Mouse (Mus musculus): ENCODE results near the gene Patj. TPM values are rescaled to one million over a fixed set of nuclear protein-coding genes. Genes with fewer than 3 reads are reported as not detected.
"Not testable (repeated sequence)": the region's sequence is repeated elsewhere in the genome, so short reads cannot be mapped to it uniquely, and the experiment has no call there.

Patj gene
- polyA plus RNA-seq, 1 experiment from 2014 or later: 33.2 TPM

DNA sequence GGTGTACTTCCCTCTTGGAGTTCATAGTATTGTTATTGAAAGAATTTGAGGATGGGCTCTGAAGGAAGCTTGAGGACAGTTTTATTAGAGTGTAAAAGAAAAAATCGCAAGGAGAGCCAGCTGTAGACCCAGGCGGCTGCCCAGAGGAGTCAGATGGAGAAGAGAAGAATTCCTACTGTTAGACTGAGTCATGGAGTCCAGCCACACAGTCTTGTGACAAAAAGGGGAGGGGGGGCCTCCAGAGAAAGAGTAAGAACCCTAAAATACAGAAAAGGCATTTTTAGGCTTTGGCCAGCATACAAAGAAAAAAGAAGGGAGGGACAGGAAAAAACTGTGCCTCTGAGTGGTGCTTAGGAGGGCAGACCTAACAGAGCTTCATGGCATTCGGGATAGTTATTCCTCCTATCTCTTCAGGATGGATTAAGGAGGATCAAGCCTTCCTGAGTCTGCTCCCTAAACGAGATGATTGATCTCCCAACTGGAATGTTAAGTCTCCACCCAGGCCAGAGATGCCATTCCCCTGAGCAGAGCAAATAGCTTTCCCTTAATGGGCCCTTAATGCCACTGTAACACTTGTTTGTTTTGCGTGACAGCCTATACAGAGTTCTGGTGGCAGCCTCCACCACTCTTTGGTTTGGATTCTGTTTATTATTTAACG is 5.5 kb downstream of the Patj start:
- Histone ChIP-seq H3K27me3 (ENCODE audit: control insufficient read depth, insufficient read depth, low read length) (no peaks in the 10 kb centered on the region), H3K4me1 (ENCODE audit: control insufficient read depth, insufficient read depth, low read length) (peaks cover 19% of the 10 kb centered on the region), H3K9ac (ENCODE audit: low read depth, low read length) (no peak overlapping the region), H3K4me2 (replicated peaks; ENCODE audit: low read depth, low read length) (no peak overlapping the region), H3K9me3 (ENCODE audit: control insufficient read depth, low read length) (no peaks in the 10 kb centered on the region), H3K36me3 (ENCODE audit: control insufficient read depth, insufficient read depth, low read length) (no peaks in the 10 kb centered on the region), H3K27ac (ENCODE audit: low read depth, low read length) (0 out of 2 replicates have a peak overlapping the region, but pooled peaks have one; percentile 37), H3K4me3 (ENCODE audit: low read length) (no peak overlapping the region)
- WGBS: 26% methylated on average over 6 of the region's 6 CpGs
- ATAC-seq (ENCODE audit: low FRiP score, low TSS enrichment): peak; percentile 45

DNA sequence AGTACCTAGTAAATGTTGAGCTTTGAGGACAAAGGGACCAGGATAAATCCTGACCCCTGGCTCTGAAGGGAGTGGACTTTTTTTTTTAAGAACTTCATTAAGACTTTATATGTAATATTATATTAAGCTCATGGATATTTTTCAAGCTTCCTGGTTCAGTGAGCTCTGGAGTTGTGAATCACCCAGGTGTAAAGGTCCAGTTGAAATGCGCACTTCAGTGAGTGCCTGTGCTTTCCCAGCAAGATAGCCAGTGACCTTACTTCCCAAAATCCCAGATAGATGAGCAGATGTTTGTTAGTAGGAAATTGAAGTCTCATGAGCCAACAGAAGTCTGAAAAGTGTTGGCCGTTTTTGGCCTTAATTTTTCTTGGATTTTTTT is 6.0 kb downstream of the Patj start:
- H3K4me2 ChIP-seq (replicated peaks; ENCODE audit: low read depth, low read length): no peak overlapping the region
- H3K4me1 ChIP-seq (ENCODE audit: control insufficient read depth, insufficient read depth, low read length): peaks cover 19% of the 10 kb centered on the region
- H3K9me3 ChIP-seq (ENCODE audit: control insufficient read depth, low read length): no peaks in the 10 kb centered on the region
- WGBS: 60% methylated on average over 2 of the region's 2 CpGs
- H3K4me3 ChIP-seq (ENCODE audit: low read length): no peak overlapping the region
- no peaks in the 10 kb centered on the region for H3K36me3 ChIP-seq (ENCODE audit: control insufficient read depth, insufficient read depth, low read length)
- H3K27ac ChIP-seq (ENCODE audit: low read depth, low read length): no peak overlapping the region
- no peaks in the 10 kb centered on the region for H3K27me3 ChIP-seq (ENCODE audit: control insufficient read depth, insufficient read depth, low read length)
- H3K9ac ChIP-seq (ENCODE audit: low read depth, low read length): no peak overlapping the region
- ATAC-seq (ENCODE audit: low FRiP score, low TSS enrichment): no peak

DNA sequence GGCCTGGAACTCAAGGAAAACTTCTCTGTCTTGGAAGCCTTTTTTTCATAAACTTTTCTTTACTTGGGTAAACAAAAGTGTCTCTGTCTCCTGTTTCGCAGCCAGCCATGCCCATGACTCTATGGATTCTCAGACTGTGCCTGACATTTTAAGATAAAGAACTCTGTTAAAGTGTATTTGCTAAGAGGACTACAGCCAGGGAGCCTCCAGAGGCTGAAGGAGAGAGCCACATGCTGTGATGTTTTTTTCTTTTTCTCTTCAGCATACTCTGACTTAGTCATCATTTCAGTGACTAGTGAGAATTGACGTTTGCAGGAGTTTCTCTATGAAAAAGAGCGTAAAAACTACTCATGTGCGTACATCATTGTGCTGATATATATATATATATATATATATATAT is 7.9 kb downstream of the Patj start:
- Histone ChIP-seq H3K27ac (ENCODE audit: low read depth, low read length) (no peak overlapping the region), H3K9ac (ENCODE audit: low read depth, low read length) (no peak overlapping the region), H3K36me3 (ENCODE audit: control insufficient read depth, insufficient read depth, low read length) (no peaks in the 10 kb centered on the region; the same call in 1 of the 2 replicates), H3K4me2 (replicated peaks; ENCODE audit: low read depth, low read length) (no peak overlapping the region), H3K4me1 (ENCODE audit: control insufficient read depth, insufficient read depth, low read length) (peaks cover 19% of the 10 kb centered on the region), H3K9me3 (ENCODE audit: control insufficient read depth, low read length) (no peaks in the 10 kb centered on the region), H3K4me3 (ENCODE audit: low read length) (no peak overlapping the region), H3K27me3 (ENCODE audit: control insufficient read depth, insufficient read depth, low read length) (no peaks in the 10 kb centered on the region)
- WGBS: 81% methylated on average over 4 of the region's 4 CpGs
- no peak for ATAC-seq (ENCODE audit: low FRiP score, low TSS enrichment)

DNA sequence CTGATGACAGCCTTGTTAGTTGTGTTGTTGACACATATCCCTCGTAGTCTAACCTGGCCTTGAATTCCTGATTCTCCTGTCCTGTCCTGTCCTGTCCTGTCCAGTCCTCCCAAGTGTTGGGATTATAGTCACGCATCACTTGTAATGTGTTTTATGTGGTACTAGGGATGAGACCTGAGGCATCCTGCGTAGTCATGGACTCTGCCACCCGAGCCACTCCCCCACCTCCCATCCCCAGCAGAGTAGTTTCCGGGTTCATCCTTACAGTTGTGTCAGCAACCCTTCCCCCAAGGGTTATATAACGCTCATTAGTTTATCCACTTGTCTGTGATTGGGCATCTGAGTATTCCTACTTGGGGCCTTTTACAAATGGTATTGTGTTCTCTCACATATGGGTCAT is 8.8 kb downstream of the Patj start:
- no peak overlapping the region for H3K4me2 ChIP-seq (replicated peaks; ENCODE audit: low read depth, low read length)
- no peak overlapping the region for H3K4me3 ChIP-seq (ENCODE audit: low read length)
- ATAC-seq (ENCODE audit: low FRiP score, low TSS enrichment): peak; percentile 62; the same call in 1 of the 2 replicates
- no peaks in the 10 kb centered on the region for H3K27me3 ChIP-seq (ENCODE audit: control insufficient read depth, insufficient read depth, low read length)
- H3K36me3 ChIP-seq (ENCODE audit: control insufficient read depth, insufficient read depth, low read length): peaks cover 1% of the 10 kb centered on the region; the same call in 1 of the 2 replicates
- no peak overlapping the region for H3K27ac ChIP-seq (ENCODE audit: low read depth, low read length)
- no peaks in the 10 kb centered on the region for H3K9me3 ChIP-seq (ENCODE audit: control insufficient read depth, low read length)
- 72% methylated on average over 6 of the region's 6 CpGs for WGBS
- peaks cover 19% of the 10 kb centered on the region for H3K4me1 ChIP-seq (ENCODE audit: control insufficient read depth, insufficient read depth, low read length)
- H3K9ac ChIP-seq (ENCODE audit: low read depth, low read length): no peak overlapping the region

DNA sequence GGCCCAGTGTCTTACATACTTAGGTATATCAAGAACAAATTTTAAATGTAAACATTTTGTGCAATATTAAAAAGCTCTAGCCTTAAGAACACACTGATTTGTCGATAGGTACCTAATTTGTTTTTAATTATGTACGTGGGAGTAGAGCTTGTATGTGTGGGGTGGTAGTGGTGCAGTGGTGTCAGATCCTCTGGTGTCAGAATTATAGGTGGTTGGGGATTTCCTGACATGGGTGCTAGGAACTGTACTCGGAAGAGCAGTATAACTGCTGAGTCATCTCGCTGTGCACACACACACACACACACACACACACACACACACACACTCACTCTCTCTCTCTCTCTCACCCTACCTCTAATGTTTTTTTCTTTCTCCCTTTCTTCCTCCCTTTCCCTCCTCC is 12.9 kb downstream of the Patj start:
- WGBS: 89% methylated on average over 4 of the region's 4 CpGs
- no peak for ATAC-seq (ENCODE audit: low FRiP score, low TSS enrichment)
- H3K36me3 ChIP-seq (ENCODE audit: control insufficient read depth, insufficient read depth, low read length): peaks cover 10% of the 10 kb centered on the region; the same call in 1 of the 2 replicates
- no peak overlapping the region for H3K4me2 ChIP-seq (replicated peaks; ENCODE audit: low read depth, low read length)
- H3K9me3 ChIP-seq (ENCODE audit: control insufficient read depth, low read length): no peaks in the 10 kb centered on the region
- no peak overlapping the region for H3K27ac ChIP-seq (ENCODE audit: low read depth, low read length)
- H3K9ac ChIP-seq (ENCODE audit: low read depth, low read length): no peak overlapping the region
- H3K27me3 ChIP-seq (ENCODE audit: control insufficient read depth, insufficient read depth, low read length): no peaks in the 10 kb centered on the region
- H3K4me1 ChIP-seq (ENCODE audit: control insufficient read depth, insufficient read depth, low read length): peaks cover 6% of the 10 kb centered on the region; the same call in 1 of the 2 replicates
- no peak overlapping the region for H3K4me3 ChIP-seq (ENCODE audit: low read length)

DNA sequence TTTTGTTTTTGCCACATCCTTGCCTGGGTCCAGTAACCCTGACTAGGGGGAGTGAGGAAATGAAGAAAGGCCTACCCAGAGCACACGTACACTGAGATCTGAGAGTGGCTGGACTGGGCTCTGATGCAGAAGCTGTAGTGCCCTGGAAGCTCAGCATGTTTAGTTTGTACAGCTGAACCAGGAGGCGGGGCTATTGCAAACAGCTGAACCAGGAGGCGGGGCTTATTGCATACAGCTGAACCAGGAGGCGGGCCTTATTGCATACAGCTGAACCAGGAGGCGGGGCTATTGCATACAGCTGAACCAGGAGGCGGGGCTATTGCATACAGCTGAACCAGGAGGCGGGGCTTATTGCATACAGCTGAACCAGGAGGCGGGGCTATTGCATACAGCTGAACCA is 19.6 kb downstream of the Patj start:
- H3K4me1 ChIP-seq (ENCODE audit: control insufficient read depth, insufficient read depth, low read length); H3K4me2 ChIP-seq (replicated peaks; ENCODE audit: low read depth, low read length); H3K36me3 ChIP-seq (ENCODE audit: control insufficient read depth, insufficient read depth, low read length); H3K9me3 ChIP-seq (ENCODE audit: control insufficient read depth, low read length); ATAC-seq (ENCODE audit: low FRiP score, low TSS enrichment); H3K4me3 ChIP-seq (ENCODE audit: low read length); H3K27ac ChIP-seq (ENCODE audit: low read depth, low read length); H3K27me3 ChIP-seq (ENCODE audit: control insufficient read depth, insufficient read depth, low read length); H3K9ac ChIP-seq (ENCODE audit: low read depth, low read length): not testable (repeated sequence)
- WGBS: over 99% methylated on average over 8 of the region's 8 CpGs

DNA sequence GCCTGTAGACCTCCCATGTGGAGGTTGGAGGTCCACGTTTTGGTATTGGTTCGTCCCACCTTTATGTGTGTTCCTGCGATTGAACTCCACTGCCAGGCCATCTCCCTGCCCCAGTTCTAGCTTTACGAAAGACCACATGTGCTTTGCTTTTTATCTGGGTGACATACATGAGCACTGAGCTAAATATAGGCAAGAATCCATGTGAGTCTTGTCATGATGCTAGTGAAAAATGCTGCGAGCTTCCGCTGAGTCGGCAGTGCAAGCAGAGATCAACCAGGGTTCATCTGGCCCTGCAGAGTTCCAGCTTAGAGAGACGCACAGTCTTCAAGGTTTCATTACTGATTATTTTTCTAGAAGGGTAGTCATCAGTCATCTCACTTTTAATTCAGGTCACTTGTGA is 32.8 kb downstream of the Patj start:
- Histone ChIP-seq H3K27ac (ENCODE audit: low read depth, low read length) (no peak overlapping the region), H3K4me1 (ENCODE audit: control insufficient read depth, insufficient read depth, low read length) (no peaks in the 10 kb centered on the region), H3K27me3 (ENCODE audit: control insufficient read depth, insufficient read depth, low read length) (no peaks in the 10 kb centered on the region), H3K4me2 (replicated peaks; ENCODE audit: low read depth, low read length) (no peak overlapping the region), H3K36me3 (ENCODE audit: control insufficient read depth, insufficient read depth, low read length) (peaks cover 12% of the 10 kb centered on the region; the same call in 1 of the 2 replicates), H3K9me3 (ENCODE audit: control insufficient read depth, low read length) (no peaks in the 10 kb centered on the region), H3K9ac (ENCODE audit: low read depth, low read length) (no peak overlapping the region), H3K4me3 (ENCODE audit: low read length) (no peak overlapping the region)
- ATAC-seq (ENCODE audit: low FRiP score, low TSS enrichment): no peak
- 54% methylated on average over 8 of the region's 8 CpGs for WGBS

DNA sequence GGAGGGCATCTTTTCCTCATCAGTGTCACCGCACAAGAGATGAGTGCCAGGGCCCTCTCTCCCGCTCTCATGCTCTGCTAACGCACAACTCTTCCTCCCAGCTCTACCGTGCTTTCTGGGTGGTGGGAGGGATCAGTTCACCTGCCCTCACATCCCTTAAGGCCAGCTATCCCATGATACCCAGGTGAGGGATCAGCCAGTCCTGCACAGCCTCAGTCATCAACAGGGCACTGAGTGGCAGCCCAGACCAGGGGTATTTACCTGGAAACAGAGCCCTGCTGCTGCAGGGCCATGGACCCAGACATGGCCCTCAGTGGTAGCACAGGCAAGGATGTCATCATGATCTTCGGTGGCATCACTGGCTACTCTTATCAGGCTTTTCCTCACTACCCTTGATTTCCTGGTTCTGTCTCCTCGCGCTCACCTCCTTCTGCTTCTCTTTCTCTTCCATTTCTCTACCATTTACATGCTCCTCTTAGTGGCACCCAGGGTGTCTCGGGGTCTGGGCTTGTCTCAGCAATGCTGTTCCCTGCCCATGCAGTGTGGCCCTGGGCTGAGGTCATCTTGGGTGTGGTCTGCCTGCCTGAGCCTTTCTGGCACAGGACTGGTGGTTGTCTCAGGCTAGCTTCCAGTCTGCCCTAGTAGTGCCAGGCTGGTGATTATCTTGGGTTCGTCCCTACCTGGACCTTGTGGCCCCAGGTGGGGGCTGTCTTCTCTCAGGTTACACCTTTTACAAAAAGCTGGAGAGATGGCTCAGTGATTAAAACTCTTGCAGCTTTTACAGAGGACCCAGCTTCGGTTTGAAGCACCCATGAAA is 40.3 kb downstream of the Patj start:
- ATAC-seq (ENCODE audit: low FRiP score, low TSS enrichment): no peak
- H3K4me1 ChIP-seq (ENCODE audit: control insufficient read depth, insufficient read depth, low read length): no peaks in the 10 kb centered on the region
- 85% methylated on average over 10 of the region's 10 CpGs for WGBS
- H3K9me3 ChIP-seq (ENCODE audit: control insufficient read depth, low read length): no peaks in the 10 kb centered on the region
- no peaks in the 10 kb centered on the region for H3K27me3 ChIP-seq (ENCODE audit: control insufficient read depth, insufficient read depth, low read length)
- peaks cover 4% of the 10 kb centered on the region; the same call in 1 of the 2 replicates for H3K36me3 ChIP-seq (ENCODE audit: control insufficient read depth, insufficient read depth, low read length)
- H3K27ac ChIP-seq (ENCODE audit: low read depth, low read length): no peak overlapping the region
- H3K9ac ChIP-seq (ENCODE audit: low read depth, low read length): no peak overlapping the region
- H3K4me2 ChIP-seq (replicated peaks; ENCODE audit: low read depth, low read length): no peak overlapping the region
- no peak overlapping the region for H3K4me3 ChIP-seq (ENCODE audit: low read length)

Measured in kidney, embryonic 14.5 days (tissue).